19 mouse cellular contexts compared by ENCODE assay signal in the genomic region with DNA sequence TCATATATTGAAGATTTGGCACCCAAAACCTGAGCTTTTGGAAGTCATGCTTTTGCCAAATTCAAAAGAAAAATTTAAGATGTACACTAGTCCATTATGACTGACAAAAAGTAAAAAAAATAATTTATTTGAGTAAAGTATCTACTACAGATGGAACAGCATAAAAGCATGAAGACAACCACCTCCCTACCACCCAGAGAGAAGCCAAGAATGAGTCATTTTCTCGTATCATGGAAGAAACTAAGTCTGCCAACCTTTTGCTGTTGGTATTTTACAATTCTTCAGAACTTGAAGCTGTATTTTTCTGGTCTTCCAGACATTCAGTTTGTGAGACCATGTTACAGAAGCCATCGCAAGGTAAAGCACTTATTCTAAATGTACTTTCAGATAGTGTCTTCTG. TPM values are rescaled to one million over a fixed set of nuclear protein-coding genes. Genes with fewer than 3 reads are reported as not detected.
"Had no signal": no experiment of that assay in that cellular context is flagged by ENCODE, and none has a peak within 500 bp of the region (broad histone marks: within the 10 kb centered on the region; RNA-seq: fewer than 3 reads in every experiment).

No protein-coding gene starts in this region.

- H3K4me2 ChIP-seq: neural tube, embryonic 12.5 days; neural tube, embryonic 13.5 days; neural tube, embryonic 15.5 days; stomach, embryonic 15.5 days had no signal

- H3K4me3 ChIP-seq: neural tube, embryonic 12.5 days; neural tube, embryonic 13.5 days; neural tube, embryonic 15.5 days; stomach, embryonic 15.5 days had no signal

- DNase-seq: retina, postnatal 1 day; right cerebral cortex, adult 18-20 months; right cerebral cortex, postnatal 14 days; right cerebral cortex, postnatal 25 days; right cerebral cortex, postnatal 4 days; spleen, adult 18-20 months; thymus, adult 18-20 months; thymus, adult 2 months; thymus, postnatal 14 days; thymus, postnatal 25 days; thymus, postnatal 36 days; thymus, postnatal 4 days had no signal

- H3K27ac ChIP-seq: neural tube, embryonic 12.5 days; neural tube, embryonic 13.5 days; neural tube, embryonic 15.5 days; stomach, embryonic 15.5 days; stomach, postnatal 0 days had no signal

- H3K36me3 ChIP-seq: neural tube, embryonic 12.5 days; neural tube, embryonic 13.5 days; neural tube, embryonic 15.5 days; stomach, embryonic 15.5 days had no signal

- H3K9ac ChIP-seq: neural tube, embryonic 12.5 days; neural tube, embryonic 13.5 days; neural tube, embryonic 15.5 days; stomach, embryonic 15.5 days had no signal

- H3K27me3 ChIP-seq: neural tube, embryonic 12.5 days; neural tube, embryonic 13.5 days; neural tube, embryonic 15.5 days; stomach, embryonic 15.5 days had no signal

- H3K4me1 ChIP-seq: neural tube, embryonic 12.5 days; neural tube, embryonic 13.5 days; neural tube, embryonic 15.5 days; stomach, embryonic 15.5 days had no signal

- H3K9me3 ChIP-seq: neural tube, embryonic 12.5 days; neural tube, embryonic 13.5 days; neural tube, embryonic 15.5 days; stomach, embryonic 15.5 days had no signal

RNA-seq across cellular contexts. Expression of a gene that starts 13.9 kb away (rescaled TPM):
- total RNA-seq: neutrophil, adult 5-6 weeks had no signal
- polyA plus RNA-seq: testis, adult 2 months had no signal
